In the genomic region with DNA sequence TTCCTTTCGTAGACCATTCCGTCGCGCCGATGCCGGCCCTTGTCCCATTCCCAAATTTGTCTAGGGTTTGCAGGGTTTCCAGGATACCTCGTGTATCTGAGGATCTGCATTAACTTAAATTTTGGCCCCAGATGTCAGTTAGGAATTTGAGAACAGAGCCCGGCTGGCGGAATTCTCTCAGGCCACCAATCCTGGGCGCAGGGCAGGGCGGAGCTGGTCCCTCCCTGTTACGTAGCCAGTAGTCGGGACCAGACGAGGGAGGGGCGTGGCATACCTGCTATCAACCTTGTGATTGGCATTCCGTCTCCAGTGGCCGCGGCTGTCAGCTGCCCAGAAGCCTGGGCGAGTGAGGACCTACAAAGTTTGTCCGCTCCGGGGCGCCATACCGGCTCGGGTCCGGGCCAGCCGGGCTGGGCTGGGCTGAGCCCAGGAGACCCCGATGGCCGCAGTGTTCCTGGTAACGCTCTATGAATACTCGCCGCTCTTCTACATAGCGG, we compare ENCODE assay signal across 8 mouse cellular contexts. TPM values are rescaled to one million over a fixed set of nuclear protein-coding genes. Genes with fewer than 3 reads are reported as not detected.
DNase-seq lines count a peak whose midpoint lies in the region; ATAC-seq lines count a peak whose summit lies in the region.

A gene (plus strand): TSS at position 289 of the 497 bp plus-strand sequence.

- peak within 1 kb of the TSS; percentile 75 for H3K9ac ChIP-seq in forebrain, embryonic 14.5 days (ENCODE audit: low read length)
- peak within 1 kb of the TSS; percentile 71 for H3K9ac ChIP-seq in neural tube, embryonic 15.5 days (replicated peaks)

- H3K4me3 ChIP-seq in forebrain, embryonic 14.5 days (ENCODE audit: low read depth, low read length) = peak within 1 kb of the TSS; percentile 65
- H3K4me3 ChIP-seq in neural tube, embryonic 15.5 days (replicated peaks) = peak within 1 kb of the TSS; percentile 55

- no peaks in the 10 kb centered on the region for H3K36me3 ChIP-seq in forebrain, embryonic 14.5 days (ENCODE audit: control insufficient read depth, insufficient read depth, low read length)
- no peaks in the 10 kb centered on the region for H3K36me3 ChIP-seq in neural tube, embryonic 15.5 days

- no peaks in the 10 kb centered on the region for H3K9me3 ChIP-seq in forebrain, embryonic 14.5 days (replicated peaks; ENCODE audit: control insufficient read depth, low read length)
- H3K9me3 ChIP-seq in neural tube, embryonic 15.5 days (replicated peaks) = no peaks in the 10 kb centered on the region

- peak; percentile 99 for ATAC-seq in forebrain, embryonic 14.5 days
- ATAC-seq in neural tube, embryonic 15.5 days (ENCODE audit: low FRiP score) = peak; percentile 97

- H3K27ac ChIP-seq in forebrain, embryonic 14.5 days (ENCODE audit: low read depth, low read length) = no peak within 1 kb of the TSS
- H3K27ac ChIP-seq in neural tube, embryonic 15.5 days (replicated peaks) = no peak within 1 kb of the TSS; the same call in 1 of the 2 replicates

- intact Hi-C loops in heart, postnatal 14 days (cut with DNase I) = loop anchor here (5.0 kb wide), 2 partner anchors 45 to 255 kb away; no protein-coding TSS in a partner anchor

- H3K27me3 ChIP-seq in forebrain, embryonic 14.5 days (replicated peaks; ENCODE audit: control insufficient read depth, insufficient read depth, low read length) = no peaks in the 10 kb centered on the region
- no peaks in the 10 kb centered on the region; the same call in 1 of the 2 replicates for H3K27me3 ChIP-seq in neural tube, embryonic 15.5 days (replicated peaks)

- peak; percentile 85 for DNase-seq in ES-CJ7 (ENCODE audit: low read depth, low spot score)
- DNase-seq in cerebellum, adult 11 months = peak; percentile 95
- peak; percentile 94 for DNase-seq in forebrain, embryonic 14.5 days (ENCODE audit: low spot score)
- peak; percentile 95 to 96 for DNase-seq in heart, postnatal 14 days
- peak; percentile 94 for DNase-seq in layer of hippocampus, adult 11-12 months (ENCODE audit: low spot score)
- peak; percentile 98 to 99 for DNase-seq in lung, adult 18-20 months
- peak; percentile 96 for DNase-seq in testis, postnatal 14 days (ENCODE audit: low spot score)

- 0 out of 2 replicates have a peak, but pooled peaks cover 3% of the 10 kb centered on the region for H3K4me1 ChIP-seq in forebrain, embryonic 14.5 days (ENCODE audit: control insufficient read depth, insufficient read depth, low read length)
- peaks cover 13% of the 10 kb centered on the region for H3K4me1 ChIP-seq in neural tube, embryonic 15.5 days

- H3K4me2 ChIP-seq in forebrain, embryonic 14.5 days (ENCODE audit: low read length) = peak within 1 kb of the TSS; percentile 76
- peak within 1 kb of the TSS; percentile 92 for H3K4me2 ChIP-seq in neural tube, embryonic 15.5 days

- under 1% methylated on average over 32 of the region's 32 CpGs for WGBS in forebrain, embryonic 14.5 days
- under 1% methylated on average over 32 of the region's 32 CpGs for WGBS in neural tube, embryonic 15.5 days

RNA-seq across cellular contexts. Expression of the gene that starts here (rescaled TPM):
- polyA plus RNA-seq in forebrain, embryonic 14.5 days (2014; fragmentation: Nextera tagmentation; extraction: Ambion mirVana) = 20.3 and 22.5 TPM in 2 replicates
- total RNA-seq in heart, postnatal 14 days (2021) = 10 to 100 TPM; 38.4 to 38.5 TPM
- polyA plus RNA-seq in neural tube, embryonic 15.5 days (2015; fragmentation: Nextera tagmentation; extraction: Ambion mirVana) = 20.2 and 20.7 TPM in 2 replicates
